Mouse (Mus musculus): ENCODE measurements around the gene Ptprn2. TPM values are rescaled to one million over a fixed set of nuclear protein-coding genes. Genes with fewer than 3 reads are reported as not detected.

Gene Ptprn2
- total and polyA plus RNA-seq, 3 experiments: 0.17 TPM; not detected in 2

DNA sequence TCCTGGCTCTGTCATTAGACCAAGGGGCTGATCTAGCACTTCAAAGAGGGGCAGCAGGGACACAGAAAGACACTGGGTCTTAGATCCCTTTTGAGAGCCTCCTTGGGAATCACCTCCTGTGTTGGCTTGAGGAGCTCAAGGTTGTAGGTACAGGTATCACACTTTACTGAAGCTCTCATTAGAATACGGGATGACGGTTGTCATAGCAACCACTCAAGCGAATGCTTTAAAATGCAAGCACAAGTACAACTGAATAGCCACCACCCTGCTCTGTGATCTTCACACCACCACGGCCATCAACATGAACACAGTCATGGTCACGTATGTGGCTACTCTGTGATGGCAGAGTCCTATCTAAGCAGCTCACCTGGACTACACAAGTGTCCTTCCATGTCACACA is 789.1 kb downstream of the Ptprn2 start:
- H3K9ac ChIP-seq (ENCODE audit: insufficient read depth, low read depth): no peak overlapping the region
- no peak for DNase-seq (ENCODE audit: extremely low read depth)
- dilution Hi-C loops (cut with MboI; ENCODE audit: extremely low pct_ligation_motif_present, extremely low pct_unique_long_range_greater_than_20kb, low sequenced_read_pairs) (no loop called here), in situ Hi-C loops (cut with MboI; ENCODE audit: low pct_ligation_motif_present, low pct_unique_long_range_greater_than_20kb, low sequenced_read_pairs) (no loop called here)
- no peak overlapping the region for H3K4me3 ChIP-seq (replicated peaks in 1 of 3; ENCODE audit: low read depth in 2 of 3, low read length in 2 of 3, poor library complexity in 1 of 3)
- H3K27me3 ChIP-seq (replicated peaks): no peaks in the 10 kb centered on the region
- TF ChIP-seq RAD21 (IDR thresholded peaks at IDR 0.05; ENCODE audit: low read depth, low read length) (no peak), POLR2AphosphoS2 (IDR thresholded peaks at IDR 0.05; ENCODE audit: low read depth, low read length) (no peak), ELF1 (IDR thresholded peaks at IDR 0.05; ENCODE audit: low read depth, low read length) (no peak), RCOR1 (conservative IDR thresholded peaks at IDR 0.05; ENCODE audit: low read depth, low read length) (no peak), USF2 (conservative IDR thresholded peaks at IDR 0.05; ENCODE audit: low read depth, low read length) (no peak), NRF1 (IDR thresholded peaks at IDR 0.05; ENCODE audit: low read depth, low read length) (no peak), MAZ (IDR thresholded peaks at IDR 0.05; ENCODE audit: low read depth, low read length) (no peak), GABPA (IDR thresholded peaks at IDR 0.05; ENCODE audit: insufficient replicate concordance, low read depth, low read length) (no peak), SIN3A (IDR thresholded peaks at IDR 0.05; ENCODE audit: low read length) (no peak), KAT2A (IDR thresholded peaks at IDR 0.05; ENCODE audit: insufficient replicate concordance, low read length) (no peak), POLR2A (IDR thresholded peaks at IDR 0.05; ENCODE audit: low read depth, low read length) (no peak)
- no peaks in the 10 kb centered on the region for H3K79me2 ChIP-seq (replicated peaks; ENCODE audit: control insufficient read depth, extremely low read depth, insufficient read depth, poor library complexity, severe bottlenecking)
- no peaks in the 10 kb centered on the region for H3K36me3 ChIP-seq (replicated peaks in 1 of 2; ENCODE audit: control insufficient read depth in 1 of 2, insufficient read depth in 1 of 2, low read length in 1 of 2)
- H3K4me2 ChIP-seq (ENCODE audit: insufficient read depth, low read depth, poor library complexity, severe bottlenecking): no peak overlapping the region
- no peaks in the 10 kb centered on the region for H3K9me3 ChIP-seq (replicated peaks; ENCODE audit: low read length)
- peaks cover 0 to 2% of the 10 kb centered on the region in 2 experiments; a peak in 1 of 4 replicates for H3K4me1 ChIP-seq (ENCODE audit: control insufficient read depth in 1 of 2, insufficient read depth in 2 of 2)
- H3K27ac ChIP-seq (ENCODE audit: insufficient read depth, low read depth): no peak overlapping the region

DNA sequence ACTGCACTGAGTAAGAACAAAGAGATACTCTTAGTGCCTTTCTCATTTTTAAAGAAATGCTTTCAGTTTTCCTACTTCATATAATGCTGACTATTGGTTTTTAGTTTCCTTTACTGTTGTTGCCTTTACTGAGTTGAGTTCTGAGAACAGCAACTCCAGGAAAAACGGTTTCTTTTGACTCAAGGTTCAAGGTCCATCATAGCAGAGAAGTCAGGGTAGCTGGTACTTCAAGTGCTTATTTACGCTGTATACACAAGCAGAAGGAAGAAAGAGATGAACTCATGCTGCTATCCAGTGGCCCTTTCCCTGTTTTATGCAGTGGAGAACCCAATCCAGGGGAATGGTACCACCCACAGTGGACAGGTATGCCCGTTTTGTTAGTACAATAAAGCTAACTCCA is 795.3 kb downstream of the Ptprn2 start:
- no peak for DNase-seq (ENCODE audit: extremely low read depth)
- dilution Hi-C loops (cut with MboI; ENCODE audit: extremely low pct_ligation_motif_present, extremely low pct_unique_long_range_greater_than_20kb, low sequenced_read_pairs): no loop called here
- no peaks in the 10 kb centered on the region for H3K79me2 ChIP-seq (replicated peaks; ENCODE audit: control insufficient read depth, extremely low read depth, insufficient read depth, poor library complexity, severe bottlenecking)
- H3K36me3 ChIP-seq (replicated peaks in 1 of 2; ENCODE audit: control insufficient read depth in 1 of 2, insufficient read depth in 1 of 2, low read length in 1 of 2): no peaks in the 10 kb centered on the region
- no peak overlapping the region for H3K4me2 ChIP-seq (ENCODE audit: insufficient read depth, low read depth, poor library complexity, severe bottlenecking)
- TF ChIP-seq E2F4 (IDR thresholded peaks at IDR 0.05; ENCODE audit: insufficient replicate concordance, low read depth, low read length): no peak
- TF ChIP-seq NELFE (IDR thresholded peaks at IDR 0.05; ENCODE audit: low read depth, low read length): no peak
- no peak for TF ChIP-seq MXI1 (IDR thresholded peaks at IDR 0.05; ENCODE audit: low read depth, low read length)
- H3K27ac ChIP-seq (ENCODE audit: insufficient read depth, low read depth): no peak overlapping the region
- no peak overlapping the region for H3K4me3 ChIP-seq (replicated peaks in 1 of 3; ENCODE audit: low read depth in 2 of 3, low read length in 2 of 3, poor library complexity in 1 of 3)
- no peaks in the 10 kb centered on the region for H3K9me3 ChIP-seq (replicated peaks; ENCODE audit: low read length)
- no peak overlapping the region for H3K9ac ChIP-seq (ENCODE audit: insufficient read depth, low read depth)
- H3K27me3 ChIP-seq (replicated peaks): no peaks in the 10 kb centered on the region
- H3K4me1 ChIP-seq (ENCODE audit: control insufficient read depth in 1 of 2, insufficient read depth in 2 of 2): peaks cover 0 to 4% of the 10 kb centered on the region in 2 experiments; a peak in 1 of 4 replicates
- in situ Hi-C loops (cut with MboI; ENCODE audit: low pct_ligation_motif_present, low pct_unique_long_range_greater_than_20kb, low sequenced_read_pairs): no loop called here

- dilution Hi-C loops (cut with MboI; ENCODE audit: extremely low pct_ligation_motif_present, extremely low pct_unique_long_range_greater_than_20kb, low sequenced_read_pairs): no loop called here
- TF ChIP-seq USF1 (IDR thresholded peaks at IDR 0.05; ENCODE audit: low read depth, low read length) (no peak), CHD1 (IDR thresholded peaks at IDR 0.05; ENCODE audit: low read depth, low read length) (no peak), MAX (IDR thresholded peaks at IDR 0.05; ENCODE audit: low read length) (no peak), PAX5 (IDR thresholded peaks at IDR 0.05; ENCODE audit: low read length) (no peak), NELFE (IDR thresholded peaks at IDR 0.05; ENCODE audit: low read depth, low read length) (no peak), MEF2A (IDR thresholded peaks at IDR 0.05; ENCODE audit: borderline replicate concordance, low read depth, low read length) (no peak), ZNF384 (IDR thresholded peaks at IDR 0.05; ENCODE audit: low read depth, low read length) (no peak), SIN3A (IDR thresholded peaks at IDR 0.05; ENCODE audit: low read length) (no peak), JUND (conservative IDR thresholded peaks at IDR 0.05; ENCODE audit: low read depth, low read length) (no peak), IRF4 (IDR thresholded peaks at IDR 0.05; ENCODE audit: low read depth, low read length) (no peak)
Observed at GRCm38 (mm10) chr12:117282659-117283058, 797.1 kb downstream of the Ptprn2 start.

More at GRCm38 (mm10) chr12:117282659-117283058, 797.1 kb downstream of the Ptprn2 start:
- Histone ChIP-seq H3K79me2 (replicated peaks; ENCODE audit: control insufficient read depth, extremely low read depth, insufficient read depth, poor library complexity, severe bottlenecking) (no peaks in the 10 kb centered on the region), H3K9me3 (replicated peaks; ENCODE audit: low read length) (no peaks in the 10 kb centered on the region), H3K9ac (ENCODE audit: insufficient read depth, low read depth) (no peak overlapping the region), H3K27me3 (replicated peaks) (no peaks in the 10 kb centered on the region), H3K36me3 (replicated peaks in 1 of 2; ENCODE audit: control insufficient read depth in 1 of 2, insufficient read depth in 1 of 2, low read length in 1 of 2) (no peaks in the 10 kb centered on the region), H3K27ac (ENCODE audit: insufficient read depth, low read depth) (no peak overlapping the region), H3K4me2 (ENCODE audit: insufficient read depth, low read depth, poor library complexity, severe bottlenecking) (no peak overlapping the region), H3K4me1 (ENCODE audit: control insufficient read depth in 1 of 2, insufficient read depth in 2 of 2) (peaks cover 0 to 4% of the 10 kb centered on the region in 2 experiments; a peak in 1 of 4 replicates), H3K4me3 (replicated peaks in 1 of 3; ENCODE audit: low read depth in 2 of 3, low read length in 2 of 3, poor library complexity in 1 of 3) (no peak overlapping the region)
- DNase-seq (ENCODE audit: extremely low read depth): no peak
- in situ Hi-C loops (cut with MboI; ENCODE audit: low pct_ligation_motif_present, low pct_unique_long_range_greater_than_20kb, low sequenced_read_pairs): no loop called here
